Mouse (Mus musculus): Measurements from ENCODE around the gene Olfr818. TPM values are rescaled to one million over a fixed set of nuclear protein-coding genes. Genes with fewer than 3 reads are reported as not detected.

Gene Olfr818
- not detected for total RNA-seq (2023)

DNA sequence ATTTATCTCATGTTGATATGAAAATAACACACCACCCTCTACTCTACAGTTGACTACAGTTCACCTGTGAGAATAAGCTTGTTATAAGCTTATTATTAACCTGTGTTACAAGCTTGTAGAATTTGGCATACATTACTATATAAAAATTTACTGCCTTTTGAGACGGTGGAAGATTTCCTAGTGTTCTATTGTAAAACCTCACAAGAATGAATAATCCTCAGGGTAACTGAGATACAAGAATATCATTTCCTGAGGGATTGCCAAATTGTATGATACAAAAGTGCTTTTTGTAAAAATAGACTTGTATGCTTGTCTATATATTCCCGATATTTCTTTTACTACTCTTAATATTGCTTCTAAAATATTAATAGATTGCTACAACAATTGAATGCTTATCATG is at the start of gene Olfr818:
Olfr818 (minus strand) TSS at position 101 of the 400 bp plus-strand sequence.

DNA sequence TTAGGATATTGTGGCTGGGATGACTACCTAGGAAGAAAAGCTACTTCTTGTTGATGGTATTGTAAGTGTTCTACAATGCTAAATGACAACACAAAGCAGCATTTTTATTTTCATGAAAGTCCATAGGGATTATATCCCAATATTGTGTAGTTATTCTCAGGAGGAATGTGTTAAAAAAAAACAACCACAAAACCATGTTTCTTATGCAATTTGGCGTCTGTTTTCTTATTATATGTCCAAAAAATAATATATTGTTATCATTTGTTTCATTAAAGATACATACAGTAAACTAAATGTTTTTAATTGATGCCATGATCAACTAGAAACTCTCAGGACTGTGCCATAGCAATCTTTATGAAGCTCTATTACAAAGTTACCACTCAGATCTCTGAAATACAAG is 36.1 kb upstream of the Olfr818 start, which contains the start of gene Gm10310:
Gm10310 (minus strand) TSS at position 101 of the 400 bp plus-strand sequence.

GRCm38 (mm10) chr10:129976040-129976439 is 27.1 kb upstream of the Olfr818 start, which contains the start of gene Olfr247:
Gene Olfr247, minus strand, starts transcription at chr10:129976140.

DNA sequence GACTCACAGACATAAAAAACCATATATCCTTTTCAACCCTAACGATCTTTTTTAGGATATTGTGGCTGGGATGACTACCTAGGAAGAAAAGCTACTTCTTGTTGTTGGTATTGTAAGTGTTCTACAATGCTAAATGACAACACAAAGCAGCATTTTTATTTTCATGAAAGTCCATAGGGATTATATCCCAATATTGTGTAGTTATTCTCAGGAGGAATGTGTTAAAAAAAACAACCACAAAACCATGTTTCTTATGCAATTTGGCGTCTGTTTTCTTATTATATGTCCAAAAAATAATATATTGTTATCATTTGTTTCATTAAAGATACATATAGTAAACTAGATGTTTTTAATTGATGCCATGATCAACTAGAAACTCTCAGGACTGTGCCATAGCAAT is 18.3 kb upstream of the Olfr818 start, which contains the start of gene Olfr819:
Olfr819 (minus strand) TSS at position 101 of the 400 bp plus-strand sequence.

GRCm38 (mm10) chr10:129915497-129915896 is 33.4 kb downstream of the Olfr818 start, which contains the start of gene Olfr816:
Gene Olfr816, minus strand, starts transcription at chr10:129915597.

GRCm38 (mm10) chr10:129905767-129906166 is 43.1 kb downstream of the Olfr818 start, which contains the start of gene Olfr815:
Gene Olfr815, minus strand, starts transcription at chr10:129905867.

Other genes with a start within 250 kb of the Olfr818 start
- gene Olfr804, start 245.9 kb downstream of the Olfr818 start, total RNA-seq (2023): not detected
- not detected for gene Olfr805, start 219.7 kb downstream of the Olfr818 start, total RNA-seq (2023)
- not detected for gene Olfr806, start 207.2 kb downstream of the Olfr818 start, total RNA-seq (2023)
- not detected for gene Olfr807, start 191.3 kb downstream of the Olfr818 start, total RNA-seq (2023)
- not detected for gene Olfr808, start 183.6 kb downstream of the Olfr818 start, total RNA-seq (2023)
- not detected for gene Olfr809, start 174.5 kb downstream of the Olfr818 start, total RNA-seq (2023)
- gene Olfr810, start 154.2 kb downstream of the Olfr818 start, total RNA-seq (2023): not detected
- gene Olfr811, start 144.7 kb downstream of the Olfr818 start, total RNA-seq (2023): not detected
- gene Olfr812, start 103.0 kb downstream of the Olfr818 start, total RNA-seq (2023): not detected
- not detected for gene Olfr813, start 93.7 kb downstream of the Olfr818 start, total RNA-seq (2023)
- not detected for gene Olfr814, start 69.2 kb downstream of the Olfr818 start, total RNA-seq (2023)
- not detected for gene Olfr815, start 43.2 kb downstream of the Olfr818 start, total RNA-seq (2023)
- gene Olfr816, start 33.5 kb downstream of the Olfr818 start, total RNA-seq (2023): not detected
- not detected for gene Olfr819, start 18.2 kb upstream of the Olfr818 start, total RNA-seq (2023)
- not detected for gene Olfr247, start 27.0 kb upstream of the Olfr818 start, total RNA-seq (2023)
- not detected for gene Gm10310, start 36.0 kb upstream of the Olfr818 start, total RNA-seq (2023)
- gene Olfr820, start 63.5 kb upstream of the Olfr818 start, total RNA-seq (2023): not detected
- gene Olfr821, start 81.2 kb upstream of the Olfr818 start, total RNA-seq (2023): not detected
- gene Olfr822, start 122.1 kb upstream of the Olfr818 start, total RNA-seq (2023): not detected
- not detected for gene Olfr823, start 166.3 kb upstream of the Olfr818 start, total RNA-seq (2023)
- gene Olfr824, start 180.9 kb upstream of the Olfr818 start, total RNA-seq (2023): not detected
- gene Olfr825, start 217.7 kb upstream of the Olfr818 start, total RNA-seq (2023): not detected
- not detected for gene Olfr826, start 235.1 kb upstream of the Olfr818 start, total RNA-seq (2023)